Mouse (Mus musculus) thymus, adult 2 months (tissue): ENCODE results near the gene Cd96. TPM values are rescaled to one million over a fixed set of nuclear protein-coding genes. Genes with fewer than 3 reads are reported as not detected.

ENCODE experiments used
- DNase-seq: peaks from one replicate; pipeline ENCODE4 v3.0.0; 2021
- H3K27ac ChIP-seq: fragments of 200-500 bp; 2 replicates; pipeline ENCODE4 v1.5.1; 2012; ENCODE audit warnings: low read length, control low read depth; ENCODE audit not compliant: control insufficient read depth, insufficient read depth
- H3K27me3 ChIP-seq: fragments of 200-500 bp; 2 replicates; pipeline ENCODE4 v1.6.1; 2012; ENCODE audit warnings: mild to moderate bottlenecking, low read length, moderate library complexity, mixed read lengths; ENCODE audit not compliant: control insufficient read depth, insufficient read depth
- H3K36me3 ChIP-seq: fragments of 200-500 bp; 2 replicates; pipeline ENCODE4 v1.6.1; 2012; ENCODE audit warnings: mild to moderate bottlenecking, low read length, moderate library complexity; ENCODE audit not compliant: control insufficient read depth, insufficient read depth
- H3K4me1 ChIP-seq: fragments of 200-500 bp; replicated peaks from 2 replicates; pipeline ENCODE4 v1.6.1; 2012; ENCODE audit warnings: low read length; ENCODE audit not compliant: control insufficient read depth, insufficient read depth
- H3K4me3 ChIP-seq: fragments of 200-500 bp; 2 replicates; pipeline ENCODE4 v1.5.1; 2012; ENCODE audit warnings: mild to moderate bottlenecking, low read length, control low read depth, moderate library complexity; ENCODE audit not compliant: control insufficient read depth, insufficient read depth
- CTCF ChIP-seq: fragments of 200-500 bp; IDR thresholded peaks from 2 replicates; pipeline ENCODE4 v1.5.1; 2012; ENCODE audit warnings: mild to moderate bottlenecking, control low read depth, low read length, moderate library complexity, borderline replicate concordance; ENCODE audit not compliant: control insufficient read depth, poor library complexity, insufficient read depth; ENCODE audit errors: extremely low read depth
- POLR2A ChIP-seq: fragments of 200-500 bp; IDR thresholded peaks from 2 replicates; pipeline ENCODE4 v1.6.1; 2012; ENCODE audit warnings: mild to moderate bottlenecking, low read length, control low read depth, moderate library complexity; ENCODE audit not compliant: control insufficient read depth, poor library complexity, insufficient read depth; ENCODE audit errors: extremely low read depth
- WGBS: fragments of 180-500 bp; shearing (Covaris S2); methylation state at CpG from one replicate; pipeline ENCODE4 v1.1.7; 2018; 5-methylcytosine and 5-hydroxymethylcytosine counted together
- polyA plus RNA-seq: library from polyadenylated mRNA; depleted of rRNA; stranded (reverse); fragments of >200 nt; gene quantifications from 2 replicates; pipeline ENCODE4 v1.2.3, GENCODE M21; 2012

Cd96 gene
- polyA plus RNA-seq, 1 experiment = 47.6 TPM

- Histone ChIP-seq H3K27ac (no peak overlapping the region), H3K4me1 (peaks cover 2% of the 10 kb centered on the region; the same call in 1 of the 2 replicates), H3K36me3 (no peaks in the 10 kb centered on the region; the same call in 1 of the 2 replicates), H3K4me3 (no peak overlapping the region), H3K27me3 (no peaks in the 10 kb centered on the region)
- TF ChIP-seq POLR2A (no peak), CTCF (no peak)
- DNase-seq = no peak
These were observed 2.2 kb upstream of the Cd96 start for GRCm38 (mm10) chr16:46122238-46122637.

DNA sequence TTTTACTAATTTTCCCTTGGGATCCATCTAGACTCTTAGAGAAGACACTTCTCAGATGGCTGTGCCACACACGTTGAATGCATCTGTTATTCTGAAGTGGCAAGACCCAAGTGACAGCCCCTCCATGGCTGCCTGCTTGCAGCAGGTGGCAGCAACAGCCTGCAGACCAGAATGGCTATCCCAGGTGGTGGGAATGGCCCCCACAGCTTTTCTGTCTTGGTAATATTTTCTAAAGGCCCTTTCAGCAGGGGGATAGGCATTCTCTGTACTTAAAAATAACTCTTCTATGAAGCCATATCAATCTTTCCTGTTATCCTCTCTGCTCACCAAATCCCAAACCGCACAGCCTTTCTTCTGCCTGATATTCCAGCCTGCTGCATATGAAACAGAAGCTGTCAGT, 1.4 kb upstream of the Cd96 start:
- H3K36me3 ChIP-seq = no peaks in the 10 kb centered on the region; the same call in 1 of the 2 replicates
- WGBS = 40% methylated on average over 2 of the region's 2 CpGs
- no peak for TF ChIP-seq POLR2A
- TF ChIP-seq CTCF = peak; percentile 90
- no peak overlapping the region for H3K4me3 ChIP-seq
- DNase-seq = peak; percentile 69
- peaks cover 6% of the 10 kb centered on the region; the same call in 1 of the 2 replicates for H3K4me1 ChIP-seq
- H3K27me3 ChIP-seq = no peaks in the 10 kb centered on the region
- H3K27ac ChIP-seq = no peak overlapping the region

GRCm38 (mm10) chr16:46120607-46121006, 556 bp upstream of the Cd96 start:
- no peak overlapping the region for H3K4me3 ChIP-seq
- 26% methylated on average over 3 of the region's 3 CpGs for WGBS

DNA sequence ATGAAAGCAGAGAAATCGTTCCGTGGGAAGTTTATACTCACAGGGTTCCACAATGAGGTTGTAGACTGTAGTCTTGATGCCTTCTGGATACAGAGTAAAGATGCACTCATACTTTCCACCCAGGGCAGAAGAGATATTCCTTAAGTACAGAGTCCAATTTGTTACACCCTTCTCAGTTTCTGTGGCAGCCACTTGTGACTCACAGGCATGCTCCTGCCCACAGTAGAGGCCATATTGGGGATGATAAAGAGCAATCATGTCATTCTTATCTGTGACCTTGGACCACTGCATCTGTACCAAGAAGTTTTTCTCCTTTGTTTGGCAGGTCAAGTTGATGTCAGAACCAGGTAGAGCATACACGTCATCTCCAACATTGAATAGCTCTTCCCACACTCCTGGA, 2.4 kb downstream of the Cd96 start:
- TF ChIP-seq POLR2A = no peak
- no peak for TF ChIP-seq CTCF
- WGBS = 86% methylated on average over 3 of the region's 3 CpGs
- H3K4me3 ChIP-seq = no peak overlapping the region

More at GRCm38 (mm10) chr16:46120607-46121006, 556 bp upstream of the Cd96 start:
- peaks cover 8% of the 10 kb centered on the region for H3K4me1 ChIP-seq
- peak overlapping the region; percentile 12; the same call in 1 of the 2 replicates for H3K27ac ChIP-seq
- H3K27me3 ChIP-seq = no peaks in the 10 kb centered on the region
- peaks cover 6% of the 10 kb centered on the region for H3K36me3 ChIP-seq
- no peak for DNase-seq
- no peak for TF ChIP-seq CTCF
- no peak for TF ChIP-seq POLR2A

DNA sequence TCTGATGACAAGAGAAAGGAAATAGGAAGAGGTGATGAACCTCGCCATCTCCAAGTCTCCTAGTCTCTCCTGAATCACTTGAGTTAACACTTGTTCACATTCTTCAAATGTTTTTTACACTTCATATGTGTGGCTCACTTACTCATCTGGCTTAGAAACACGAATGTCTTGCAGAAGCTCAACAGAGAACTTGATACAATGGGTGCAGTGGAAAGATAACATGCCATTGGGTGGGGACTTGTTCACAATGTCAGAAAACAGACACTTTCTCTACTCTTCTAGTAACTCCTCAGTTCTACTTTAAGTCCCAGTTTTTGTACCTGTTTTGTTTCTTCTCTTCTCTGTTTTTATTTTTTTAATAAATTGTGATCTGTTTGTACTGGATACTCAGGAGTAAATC, 5.3 kb downstream of the Cd96 start:
- H3K4me1 ChIP-seq = peaks cover 9% of the 10 kb centered on the region
- 90% methylated on average over 2 of the region's 2 CpGs for WGBS

More for the DNA sequence above, 2.4 kb downstream of the Cd96 start:
- Histone ChIP-seq H3K27ac (no peak overlapping the region; the same call in 1 of the 2 replicates), H3K27me3 (no peaks in the 10 kb centered on the region), H3K36me3 (peaks cover 6% of the 10 kb centered on the region), H3K4me1 (peaks cover 10% of the 10 kb centered on the region)
- no peak for DNase-seq

DNA sequence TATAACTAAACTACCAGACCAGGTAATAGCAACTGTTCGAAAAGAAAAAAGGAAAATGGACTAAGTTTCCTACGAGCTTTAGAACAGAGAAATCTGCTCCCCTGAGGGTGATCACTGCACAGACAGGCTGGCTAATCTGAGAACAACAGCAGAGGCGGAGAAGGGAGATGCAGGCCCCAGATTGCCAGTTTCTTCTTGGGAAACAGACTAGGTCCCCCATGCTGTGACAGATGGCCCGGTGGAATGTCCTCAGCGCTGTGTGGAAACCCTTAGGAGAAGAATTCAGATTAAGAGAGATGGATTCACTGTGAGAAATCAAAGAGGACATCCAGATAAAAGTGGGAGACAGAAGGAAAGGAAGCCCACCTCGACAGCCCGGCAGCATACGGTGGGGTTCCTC, 10.5 kb downstream of the Cd96 start:
- no peak overlapping the region for H3K4me3 ChIP-seq
- H3K36me3 ChIP-seq = peaks cover 14% of the 10 kb centered on the region
- H3K4me1 ChIP-seq = peaks cover 17% of the 10 kb centered on the region
- peak overlapping the region; percentile 66; the same call in 1 of the 2 replicates for H3K27ac ChIP-seq
- WGBS = 88% methylated on average over 8 of the region's 8 CpGs
- TF ChIP-seq CTCF (no peak), POLR2A (no peak)
- H3K27me3 ChIP-seq = no peaks in the 10 kb centered on the region
- DNase-seq = no peak

More for the DNA sequence above, 5.3 kb downstream of the Cd96 start:
- Histone ChIP-seq H3K4me3 (no peak overlapping the region), H3K27ac (no peak overlapping the region), H3K27me3 (no peaks in the 10 kb centered on the region), H3K36me3 (peaks cover 10% of the 10 kb centered on the region)
- TF ChIP-seq CTCF (no peak), POLR2A (no peak)
- no peak for DNase-seq

DNA sequence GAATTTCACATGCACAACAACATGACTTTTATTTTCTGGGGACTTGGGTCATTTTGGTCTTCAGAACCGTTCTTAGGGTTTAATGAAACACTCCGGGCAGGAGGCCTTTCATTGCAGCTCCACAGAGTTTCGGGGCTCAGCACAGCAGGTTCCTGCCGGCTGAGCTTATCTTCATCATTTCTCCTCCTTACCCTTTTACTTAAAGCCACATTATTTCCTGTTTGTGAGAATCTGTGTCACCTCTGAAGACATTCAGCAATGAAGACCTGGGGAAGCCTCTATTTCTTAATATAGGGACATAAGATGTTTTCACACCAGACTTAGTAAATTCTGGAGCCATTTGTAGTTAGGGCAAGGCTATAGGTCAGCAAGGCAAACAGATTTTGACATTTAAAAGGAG, 12.6 kb downstream of the Cd96 start:
- no peak for DNase-seq
- peaks cover 24% of the 10 kb centered on the region for H3K4me1 ChIP-seq
- peaks cover 14% of the 10 kb centered on the region for H3K36me3 ChIP-seq
- H3K4me3 ChIP-seq = no peak overlapping the region
- TF ChIP-seq POLR2A (no peak), CTCF (no peak)
- WGBS = 2% methylated on average over 4 of the region's 4 CpGs
- peak overlapping the region; percentile 95 for H3K27ac ChIP-seq
- no peaks in the 10 kb centered on the region for H3K27me3 ChIP-seq
